Mouse (Mus musculus): ENCODE results near the gene Kcnk6.
"Not testable (repeated sequence)": the region's sequence is repeated elsewhere in the genome, so short reads cannot be mapped to it uniquely, and the experiment has no call there.

The Kcnk6 gene

GRCm38 (mm10) chr7:29211013-29211412, 21.3 kb downstream of the Kcnk6 start:
- not testable (repeated sequence) for DNase-seq (ENCODE audit: low spot score in 2 of 2)

GRCm38 (mm10) chr7:29202577-29202976, 29.7 kb downstream of the Kcnk6 start:
- DNase-seq (ENCODE audit: low spot score in 2 of 2) = no peak

- DNase-seq (ENCODE audit: low spot score in 2 of 2) = not testable (repeated sequence)
Measured at GRCm38 (mm10) chr7:29194230-29194629, 38.1 kb downstream of the Kcnk6 start.

GRCm38 (mm10) chr7:29181323-29181722, 51.0 kb downstream of the Kcnk6 start:
- not testable (repeated sequence) for DNase-seq (ENCODE audit: low spot score in 2 of 2)

GRCm38 (mm10) chr7:29180854-29181236, 51.5 kb downstream of the Kcnk6 start:
- DNase-seq (ENCODE audit: low spot score in 2 of 2) = no peak

- DNase-seq (ENCODE audit: low spot score in 2 of 2) = peak; percentile 94 to 95
Measured at GRCm38 (mm10) chr7:29180077-29180853, 52.0 kb downstream of the Kcnk6 start, which contains the start of gene Psmd8. Psmd8 (minus strand) TSS chr7:29180701.

GRCm38 (mm10) chr7:29179323-29179722, 53.0 kb downstream of the Kcnk6 start:
- DNase-seq (ENCODE audit: low spot score in 2 of 2) = no peak

- no peak for DNase-seq (ENCODE audit: low spot score in 2 of 2)
Measured at GRCm38 (mm10) chr7:29178106-29178505, 54.2 kb downstream of the Kcnk6 start.

- DNase-seq (ENCODE audit: low spot score in 2 of 2) = no peak
Measured at GRCm38 (mm10) chr7:29172390-29173016, 59.8 kb downstream of the Kcnk6 start.

All from right cerebral cortex, adult 2 months (tissue).